Mouse (Mus musculus): ENCODE measurements around the gene 2010111I01Rik.

Gene 2010111I01Rik

GRCm38 (mm10) chr13:63112043-63112597 lies 147.4 kb downstream of the 2010111I01Rik start:
- DNase-seq (ENCODE audit: low read depth, low spot score), result no peak

- DNase-seq (ENCODE audit: low read depth, low spot score), result no peak
Measured at GRCm38 (mm10) chr13:63112598-63113372, 148.1 kb downstream of the 2010111I01Rik start.

GRCm38 (mm10) chr13:63113881-63114301 lies 149.2 kb downstream of the 2010111I01Rik start:
- no peak for DNase-seq (ENCODE audit: low read depth, low spot score)

GRCm38 (mm10) chr13:63115187-63115784 lies 150.6 kb downstream of the 2010111I01Rik start:
- no peak for DNase-seq (ENCODE audit: low read depth, low spot score)

- DNase-seq (ENCODE audit: low read depth, low spot score), result no peak
Measured at GRCm38 (mm10) chr13:63117495-63118184, 152.9 kb downstream of the 2010111I01Rik start.

- no peak for DNase-seq (ENCODE audit: low read depth, low spot score)
Measured at GRCm38 (mm10) chr13:63118682-63119081, 154.0 kb downstream of the 2010111I01Rik start.

- no peak for DNase-seq (ENCODE audit: low read depth, low spot score)
Measured at GRCm38 (mm10) chr13:63120296-63120695, 155.6 kb downstream of the 2010111I01Rik start.

- DNase-seq (ENCODE audit: low read depth, low spot score), result no peak
Measured at GRCm38 (mm10) chr13:63121747-63122146, 157.1 kb downstream of the 2010111I01Rik start.

- no peak for DNase-seq (ENCODE audit: low read depth, low spot score)
Measured at GRCm38 (mm10) chr13:63126206-63126605, 161.5 kb downstream of the 2010111I01Rik start.

GRCm38 (mm10) chr13:63127516-63127915 lies 162.8 kb downstream of the 2010111I01Rik start:
- no peak for DNase-seq (ENCODE audit: low read depth, low spot score)

- DNase-seq (ENCODE audit: low read depth, low spot score), result no peak
Measured at GRCm38 (mm10) chr13:63134879-63135421, 170.3 kb downstream of the 2010111I01Rik start.

GRCm38 (mm10) chr13:63135994-63136393 lies 171.3 kb downstream of the 2010111I01Rik start:
- no peak for DNase-seq (ENCODE audit: low read depth, low spot score)

- peak; percentile 49 for DNase-seq (ENCODE audit: low read depth, low spot score)
Measured at GRCm38 (mm10) chr13:63136775-63137174, 172.1 kb downstream of the 2010111I01Rik start.

GRCm38 (mm10) chr13:63138376-63139048 lies 173.8 kb downstream of the 2010111I01Rik start:
- DNase-seq (ENCODE audit: low read depth, low spot score), result no peak

GRCm38 (mm10) chr13:63139463-63140226 lies 175.0 kb downstream of the 2010111I01Rik start:
- DNase-seq (ENCODE audit: low read depth, low spot score), result no peak

GRCm38 (mm10) chr13:63140784-63141183 lies 176.1 kb downstream of the 2010111I01Rik start:
- DNase-seq (ENCODE audit: low read depth, low spot score), result no peak

- DNase-seq (ENCODE audit: low read depth, low spot score), result no peak
Measured at GRCm38 (mm10) chr13:63141275-63141674, 176.6 kb downstream of the 2010111I01Rik start.

- DNase-seq (ENCODE audit: low read depth, low spot score), result no peak
Measured at GRCm38 (mm10) chr13:63146604-63147188, 182.0 kb downstream of the 2010111I01Rik start.

GRCm38 (mm10) chr13:63148157-63148556 lies 183.5 kb downstream of the 2010111I01Rik start:
- DNase-seq (ENCODE audit: low read depth, low spot score), result peak; percentile 48

GRCm38 (mm10) chr13:63150470-63151020 lies 185.9 kb downstream of the 2010111I01Rik start:
- no peak for DNase-seq (ENCODE audit: low read depth, low spot score)
